Mouse (Mus musculus): ENCODE measurements around the gene Ptprn2. TPM values are rescaled to one million over a fixed set of nuclear protein-coding genes. Genes with fewer than 3 reads are reported as not detected.

Gene Ptprn2
- polyA plus RNA-seq (2012; fragmentation: generic; extraction: Trizol) = 0.22 TPM

DNA sequence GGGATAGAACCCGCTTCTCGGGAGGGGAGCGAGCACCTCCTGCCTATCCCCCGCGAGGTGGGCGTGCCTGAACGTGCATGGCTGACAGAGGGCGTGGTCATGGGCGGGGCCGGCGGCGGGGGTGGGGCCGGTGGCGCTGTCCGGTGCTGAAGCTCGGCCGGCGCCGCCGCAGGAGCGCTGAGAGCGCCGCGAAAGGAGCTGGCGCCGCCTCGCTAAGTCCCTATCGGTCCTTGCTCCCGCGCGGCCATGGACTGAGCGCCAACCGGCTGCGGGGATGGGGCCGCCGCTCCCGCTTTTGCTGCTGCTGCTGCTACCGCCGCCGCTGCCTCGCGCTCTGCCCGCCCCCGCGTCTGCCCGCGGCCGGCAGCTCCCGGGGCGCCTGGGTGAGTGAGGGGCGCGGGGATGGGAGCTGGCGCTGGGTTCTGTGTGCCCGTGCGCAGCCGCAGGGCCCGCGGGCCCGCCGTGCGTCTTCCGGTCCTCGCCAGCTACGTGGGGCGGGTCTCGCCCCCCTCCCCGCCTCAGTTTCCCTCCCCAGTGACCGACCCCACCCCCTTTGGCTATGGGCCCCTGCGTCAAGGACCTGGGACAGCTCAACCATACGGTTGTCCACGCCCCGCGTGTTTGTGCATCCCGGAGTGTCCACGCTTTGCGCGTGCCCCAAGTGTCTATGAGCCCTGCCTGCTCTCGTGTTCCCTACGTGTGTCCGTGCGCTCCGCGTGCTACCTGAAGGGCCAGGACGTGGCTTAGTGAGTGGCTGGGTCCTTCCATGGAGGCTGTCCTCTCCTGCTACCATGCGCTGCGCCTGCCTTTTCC, at the start of gene Ptprn2:
Gene Ptprn2 (plus strand): TSS at position 130 of the 813 bp plus-strand sequence.
- Histone ChIP-seq H3K4me2 (ENCODE audit: low read depth) (peak within 1 kb of the TSS; percentile 6), H3K27me3 (ENCODE audit: control insufficient read depth, insufficient read depth, insufficient read length) (peaks cover 6% of the 10 kb centered on the region)
- TF ChIP-seq REST (IDR thresholded peaks at IDR 0.05; ENCODE audit: insufficient read depth, insufficient read length) (peak; percentile 75), USF1 (IDR thresholded peaks at IDR 0.05; ENCODE audit: low read depth) (no peak)

DNA sequence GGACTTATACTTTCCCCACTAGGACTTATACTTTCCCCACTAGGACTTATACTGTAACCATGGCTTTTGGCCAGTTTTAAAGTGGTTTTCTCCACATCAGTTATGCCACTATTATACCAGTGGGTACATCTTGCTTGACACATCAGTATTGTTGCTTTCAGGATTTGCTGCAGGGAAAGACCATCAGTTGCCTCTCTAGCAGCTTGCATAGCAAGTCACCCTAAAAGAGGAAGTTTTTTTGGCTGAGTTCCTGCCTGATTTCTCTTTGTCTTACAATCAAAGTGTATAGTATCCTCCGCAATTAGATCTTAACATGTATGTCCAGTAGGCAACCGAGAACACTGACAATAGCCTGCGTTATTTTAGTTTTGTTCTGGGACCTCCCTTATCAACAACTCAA, 49.4 kb upstream of the Ptprn2 start:
- Histone ChIP-seq H3K4me3 (no peak overlapping the region), H3K27me3 (ENCODE audit: control insufficient read depth, insufficient read depth, insufficient read length) (no peaks in the 10 kb centered on the region), H3K36me3 (ENCODE audit: control insufficient read depth, insufficient read depth) (peaks cover 33% of the 10 kb centered on the region), H3ac (ENCODE audit: control insufficient read depth, insufficient read length) (no peak overlapping the region), H3K4me2 (ENCODE audit: low read depth) (no peak overlapping the region), H3K79me2 (ENCODE audit: control insufficient read depth, insufficient read depth) (no peaks in the 10 kb centered on the region)
- no peak for TF ChIP-seq TCF12 (IDR thresholded peaks at IDR 0.05; ENCODE audit: insufficient read depth, poor library complexity, severe bottlenecking)

More for the DNA sequence above, at the start of gene Ptprn2:
- Histone ChIP-seq H3K79me2 (ENCODE audit: control insufficient read depth, insufficient read depth) (no peaks in the 10 kb centered on the region), H3K36me3 (ENCODE audit: control insufficient read depth, insufficient read depth) (no peaks in the 10 kb centered on the region), H3K4me3 (no peak within 1 kb of the TSS), H3ac (ENCODE audit: control insufficient read depth, insufficient read length) (no peak within 1 kb of the TSS)

GRCm38 (mm10) chr12:116438591-116438990, 46.9 kb upstream of the Ptprn2 start:
- no peak overlapping the region for H3ac ChIP-seq (ENCODE audit: control insufficient read depth, insufficient read length)
- no peak overlapping the region for H3K4me2 ChIP-seq (ENCODE audit: low read depth)
- H3K36me3 ChIP-seq (ENCODE audit: control insufficient read depth, insufficient read depth) = peaks cover 35% of the 10 kb centered on the region
- TF ChIP-seq E2F4 (IDR thresholded peaks at IDR 0.05; ENCODE audit: insufficient read depth) = no peak
- no peaks in the 10 kb centered on the region for H3K79me2 ChIP-seq (ENCODE audit: control insufficient read depth, insufficient read depth)
- no peak overlapping the region for H3K4me3 ChIP-seq
- no peaks in the 10 kb centered on the region for H3K27me3 ChIP-seq (ENCODE audit: control insufficient read depth, insufficient read depth, insufficient read length)

DNA sequence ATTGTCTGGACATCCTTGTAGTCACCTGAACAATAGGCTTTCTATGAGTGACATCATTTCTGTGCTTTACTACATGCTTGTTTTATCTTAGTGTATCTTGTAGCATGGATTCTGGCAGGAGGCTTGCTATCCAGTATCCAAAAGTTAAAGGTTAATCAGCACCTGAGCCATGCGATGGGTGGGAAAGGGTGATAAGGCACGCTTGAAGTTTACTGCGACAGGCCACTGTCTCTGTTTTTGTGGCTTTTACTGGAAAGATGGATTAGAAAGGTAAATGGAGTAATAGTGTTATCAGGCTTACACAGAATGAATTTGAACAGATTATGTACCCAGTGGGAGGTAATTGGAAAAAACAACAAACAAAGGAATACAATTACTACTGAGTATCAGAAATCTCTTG, 43.3 kb upstream of the Ptprn2 start:
- H3K36me3 ChIP-seq (ENCODE audit: control insufficient read depth, insufficient read depth) = peaks cover 43% of the 10 kb centered on the region
- H3K79me2 ChIP-seq (ENCODE audit: control insufficient read depth, insufficient read depth) = no peaks in the 10 kb centered on the region
- H3K4me2 ChIP-seq (ENCODE audit: low read depth) = no peak overlapping the region
- H3ac ChIP-seq (ENCODE audit: control insufficient read depth, insufficient read length) = no peak overlapping the region
- H3K4me3 ChIP-seq = no peak overlapping the region
- H3K27me3 ChIP-seq (ENCODE audit: control insufficient read depth, insufficient read depth, insufficient read length) = no peaks in the 10 kb centered on the region
- TF ChIP-seq SRF (IDR thresholded peaks at IDR 0.05; ENCODE audit: control insufficient read depth, insufficient read length, low read depth) (no peak), MAX (IDR thresholded peaks at IDR 0.05; ENCODE audit: low read depth) (no peak), USF1 (IDR thresholded peaks at IDR 0.05; ENCODE audit: low read depth) (no peak), REST (IDR thresholded peaks at IDR 0.05; ENCODE audit: insufficient read depth, insufficient read length) (no peak), MYOG (IDR thresholded peaks at IDR 0.05; ENCODE audit: control insufficient read depth in 1 of 3, insufficient read depth in 1 of 3, insufficient read length in 2 of 3, low read depth in 2 of 3) (no peak), POLR2AphosphoS2 (IDR thresholded peaks at IDR 0.05; ENCODE audit: insufficient read length, low read depth) (no peak), TCF3 (IDR thresholded peaks at IDR 0.05; ENCODE audit: insufficient read length, low read depth) (no peak), E2F4 (IDR thresholded peaks at IDR 0.05; ENCODE audit: insufficient read depth) (no peak), TCF12 (IDR thresholded peaks at IDR 0.05; ENCODE audit: insufficient read depth, poor library complexity, severe bottlenecking) (no peak), MYOD1 (IDR thresholded peaks at IDR 0.05; ENCODE audit: control insufficient read depth in 1 of 3, insufficient read length in 2 of 3, low read depth in 2 of 3) (no peak), CEBPB (IDR thresholded peaks at IDR 0.05; ENCODE audit: insufficient read depth, poor library complexity, severe bottlenecking) (no peak), POLR2A (IDR thresholded peaks at IDR 0.05; ENCODE audit: insufficient read length, low read depth) (no peak)

GRCm38 (mm10) chr12:116449536-116449935, 36.0 kb upstream of the Ptprn2 start:
- Histone ChIP-seq H3K4me2 (ENCODE audit: low read depth) (no peak overlapping the region), H3K36me3 (ENCODE audit: control insufficient read depth, insufficient read depth) (peaks cover 20% of the 10 kb centered on the region), H3K4me3 (no peak overlapping the region), H3K27me3 (ENCODE audit: control insufficient read depth, insufficient read depth, insufficient read length) (no peaks in the 10 kb centered on the region), H3K79me2 (ENCODE audit: control insufficient read depth, insufficient read depth) (no peaks in the 10 kb centered on the region), H3ac (ENCODE audit: control insufficient read depth, insufficient read length) (no peak overlapping the region)
- TF ChIP-seq CEBPB (IDR thresholded peaks at IDR 0.05; ENCODE audit: insufficient read depth, poor library complexity, severe bottlenecking) (no peak), MYOG (IDR thresholded peaks at IDR 0.05; ENCODE audit: control insufficient read depth in 1 of 3, insufficient read depth in 1 of 3, insufficient read length in 2 of 3, low read depth in 2 of 3) (no peak), MAX (IDR thresholded peaks at IDR 0.05; ENCODE audit: low read depth) (no peak), TCF3 (IDR thresholded peaks at IDR 0.05; ENCODE audit: insufficient read length, low read depth) (no peak)
